Mouse (Mus musculus): ENCODE results near the gene Dzip1. TPM values are rescaled to one million over a fixed set of nuclear protein-coding genes. Genes with fewer than 3 reads are reported as not detected.

Gene Dzip1
- polyA plus RNA-seq, 1 experiment, result 5.9 TPM

DNA sequence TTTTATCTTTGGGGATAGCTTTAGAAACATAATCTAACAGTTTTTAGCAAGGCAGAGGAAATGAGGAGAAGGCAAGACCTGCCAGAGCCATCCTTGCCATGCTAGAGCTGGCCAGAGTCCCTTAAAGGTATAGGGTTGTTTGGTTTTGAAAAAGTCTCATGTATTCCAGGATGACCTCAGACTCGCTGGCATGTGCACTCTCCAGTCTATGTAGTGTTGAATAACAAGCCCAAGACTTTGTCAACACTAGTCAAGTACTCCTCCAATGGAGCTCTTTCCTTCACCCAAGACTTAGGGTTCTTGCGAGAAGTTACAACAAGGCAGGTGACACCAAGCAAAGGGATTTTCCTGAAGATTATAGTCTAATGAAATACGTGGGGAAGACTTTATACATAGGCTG, 3.3 kb upstream of the Dzip1 start:
- Histone ChIP-seq H3K4me1 (ENCODE audit: control insufficient read depth, insufficient read depth, insufficient read length) (peaks cover 27% of the 10 kb centered on the region), H3K4me3 (ENCODE audit: extremely low read depth, insufficient read depth, insufficient read length) (no peak overlapping the region), H3K27ac (ENCODE audit: insufficient read depth, low read length) (no peak overlapping the region), H3K36me3 (ENCODE audit: control insufficient read depth, insufficient read depth, low read length) (no peaks in the 10 kb centered on the region), H3K27me3 (ENCODE audit: control insufficient read depth, insufficient read depth, low read length) (peaks cover 4% of the 10 kb centered on the region; the same call in 1 of the 2 replicates)
- WGBS, result 99% methylated on average over 3 of the region's 3 CpGs
- TF ChIP-seq CTCF (IDR thresholded peaks at IDR 0.05; ENCODE audit: extremely low read depth, insufficient read depth, insufficient read length, insufficient replicate concordance) (no peak), POLR2A (IDR thresholded peaks at IDR 0.05; ENCODE audit: low read depth, low read length) (no peak)
- DNase-seq (ENCODE audit: low read depth in 1 of 2, low spot score in 2 of 2), result no peak

DNA sequence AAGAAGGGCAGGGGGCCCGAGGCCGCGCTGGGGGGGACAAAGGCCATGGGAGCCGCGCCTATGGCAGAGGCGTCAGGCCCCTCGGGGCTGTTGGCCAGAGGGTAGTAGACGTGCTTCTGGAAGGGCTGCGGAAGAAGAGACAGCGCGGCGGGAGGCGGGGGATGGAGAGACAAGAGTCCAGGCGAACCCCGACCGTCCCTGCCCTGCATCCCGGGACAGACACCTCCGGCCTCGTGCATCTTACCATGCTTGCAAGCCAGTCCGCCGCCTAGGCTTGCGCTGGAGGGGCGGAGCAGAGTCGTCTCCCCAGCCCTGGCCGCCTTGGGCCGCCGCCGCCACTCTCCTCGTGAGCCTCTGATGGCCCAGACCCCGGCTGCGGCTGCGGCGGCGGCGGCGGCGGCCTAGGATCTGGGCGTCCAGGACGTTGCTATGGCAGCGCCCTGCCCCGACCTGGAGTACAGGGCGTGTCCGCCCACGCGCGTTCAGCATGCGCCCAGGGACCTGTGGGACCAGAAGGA, 2.5 kb downstream of the Dzip1 start:
- Histone ChIP-seq H3K27me3 (ENCODE audit: control insufficient read depth, insufficient read depth, low read length) (peaks cover 13% of the 10 kb centered on the region), H3K36me3 (ENCODE audit: control insufficient read depth, insufficient read depth, low read length) (no peaks in the 10 kb centered on the region), H3K4me3 (ENCODE audit: extremely low read depth, insufficient read depth, insufficient read length) (no peak overlapping the region; the same call in 1 of the 2 replicates), H3K4me1 (ENCODE audit: control insufficient read depth, insufficient read depth, insufficient read length) (peaks cover 13% of the 10 kb centered on the region), H3K27ac (ENCODE audit: insufficient read depth, low read length) (no peak overlapping the region)
- peak in 1 of 2 experiments; percentile 13 for DNase-seq (ENCODE audit: low read depth in 1 of 2, low spot score in 2 of 2)
- WGBS, result 17% methylated on average over 46 of the region's 47 CpGs
- TF ChIP-seq CTCF (IDR thresholded peaks at IDR 0.05; ENCODE audit: extremely low read depth, insufficient read depth, insufficient read length, insufficient replicate concordance) (no peak), POLR2A (IDR thresholded peaks at IDR 0.05; ENCODE audit: low read depth, low read length) (no peak)

DNA sequence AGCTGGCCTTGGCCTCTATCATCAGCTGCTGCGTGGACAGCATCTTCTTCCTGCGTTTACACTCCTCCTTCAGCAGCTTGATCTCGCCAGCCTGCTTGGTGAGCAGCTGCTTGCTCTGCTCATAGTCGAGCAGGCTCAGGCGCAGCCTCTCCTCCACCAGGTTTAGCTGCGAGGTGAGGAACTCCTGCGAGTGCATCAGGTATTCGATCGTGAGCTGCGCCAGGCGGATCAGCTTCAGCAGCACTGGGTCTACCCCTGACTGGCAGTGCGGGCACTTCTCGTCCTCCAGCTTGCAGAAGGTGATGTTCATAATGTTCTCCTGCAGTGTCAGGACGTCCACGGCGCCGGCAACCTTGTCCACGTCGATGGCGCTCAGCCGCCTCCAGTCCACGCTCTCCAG, 3.0 kb downstream of the Dzip1 start:
- WGBS, result 58% methylated on average over 22 of the region's 22 CpGs
- TF ChIP-seq POLR2A (IDR thresholded peaks at IDR 0.05; ENCODE audit: low read depth, low read length) (no peak), CTCF (IDR thresholded peaks at IDR 0.05; ENCODE audit: extremely low read depth, insufficient read depth, insufficient read length, insufficient replicate concordance) (no peak)
- no peak for DNase-seq (ENCODE audit: low read depth in 1 of 2, low spot score in 2 of 2)
- Histone ChIP-seq H3K4me1 (ENCODE audit: control insufficient read depth, insufficient read depth, insufficient read length) (peaks cover 13% of the 10 kb centered on the region), H3K27ac (ENCODE audit: insufficient read depth, low read length) (no peak overlapping the region), H3K36me3 (ENCODE audit: control insufficient read depth, insufficient read depth, low read length) (no peaks in the 10 kb centered on the region), H3K27me3 (ENCODE audit: control insufficient read depth, insufficient read depth, low read length) (peaks cover 13% of the 10 kb centered on the region), H3K4me3 (ENCODE audit: extremely low read depth, insufficient read depth, insufficient read length) (no peak overlapping the region)

DNA sequence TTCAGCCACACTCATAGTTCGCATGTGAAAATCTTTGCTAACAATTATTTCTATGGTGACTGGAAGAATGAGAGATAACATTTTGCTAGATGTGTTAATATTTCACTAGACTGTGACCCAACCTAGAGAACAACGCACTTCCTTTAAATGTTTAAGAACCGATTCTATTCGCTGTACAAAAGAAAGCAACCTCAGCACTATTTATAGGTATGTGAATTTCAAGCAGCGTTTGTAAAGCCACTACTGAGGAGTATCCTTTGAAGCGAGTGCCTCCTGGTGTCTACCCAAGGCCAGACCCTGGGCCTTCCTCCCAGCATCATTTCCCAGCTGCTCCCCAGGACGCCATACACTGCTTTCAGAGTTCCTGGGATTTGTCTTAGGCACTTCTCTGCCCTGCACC, 4.6 kb downstream of the Dzip1 start:
- TF ChIP-seq POLR2A (IDR thresholded peaks at IDR 0.05; ENCODE audit: low read depth, low read length) (no peak), CTCF (IDR thresholded peaks at IDR 0.05; ENCODE audit: extremely low read depth, insufficient read depth, insufficient read length, insufficient replicate concordance) (no peak)
- Histone ChIP-seq H3K36me3 (ENCODE audit: control insufficient read depth, insufficient read depth, low read length) (no peaks in the 10 kb centered on the region), H3K4me3 (ENCODE audit: extremely low read depth, insufficient read depth, insufficient read length) (no peak overlapping the region), H3K27ac (ENCODE audit: insufficient read depth, low read length) (no peak overlapping the region), H3K27me3 (ENCODE audit: control insufficient read depth, insufficient read depth, low read length) (peaks cover 13% of the 10 kb centered on the region), H3K4me1 (ENCODE audit: control insufficient read depth, insufficient read depth, insufficient read length) (peaks cover 12% of the 10 kb centered on the region)
- 61% methylated on average over 7 of the region's 7 CpGs for WGBS
- DNase-seq (ENCODE audit: low read depth in 1 of 2, low spot score in 2 of 2), result no peak

DNA sequence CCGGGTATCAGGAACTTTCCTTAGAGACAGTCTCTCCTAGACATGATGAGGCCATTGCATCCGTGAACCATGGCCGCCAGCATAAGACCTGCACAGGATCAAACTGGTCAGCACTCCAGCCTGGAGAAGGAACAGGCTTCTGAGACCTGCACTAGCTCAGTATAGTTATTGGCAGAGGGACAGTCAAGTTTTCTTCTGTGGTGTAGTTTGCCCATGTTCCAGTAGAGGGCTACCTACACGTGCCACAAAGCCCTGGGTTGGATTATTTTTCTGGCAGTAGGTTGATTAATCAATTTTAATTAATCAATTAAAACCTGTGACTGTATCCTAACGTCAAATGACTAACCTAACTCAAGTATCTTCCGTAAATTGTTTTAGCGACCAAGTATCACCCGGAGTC, 6.2 kb downstream of the Dzip1 start:
- H3K27me3 ChIP-seq (ENCODE audit: control insufficient read depth, insufficient read depth, low read length), result peaks cover 9% of the 10 kb centered on the region

DNA sequence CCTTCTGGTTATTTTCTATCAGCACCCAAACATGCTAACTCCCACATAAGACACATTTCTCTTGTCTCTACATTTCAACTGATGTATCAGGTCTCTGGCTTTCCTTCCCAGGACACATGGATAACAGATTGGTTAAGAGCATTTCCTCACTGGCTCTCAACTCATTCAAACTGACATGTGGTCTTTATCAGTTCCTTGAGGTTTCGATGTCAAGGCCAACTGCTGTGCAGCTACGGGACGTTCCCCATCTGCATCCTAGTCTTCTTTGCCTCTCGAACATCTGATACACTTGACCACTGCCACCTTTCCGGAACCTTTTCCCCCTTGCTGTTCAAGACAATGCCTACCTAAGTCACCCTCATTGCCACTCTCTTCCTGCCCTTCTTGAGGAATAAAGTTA, 11.6 kb downstream of the Dzip1 start:
- Histone ChIP-seq H3K27ac (ENCODE audit: insufficient read depth, low read length) (no peak overlapping the region), H3K4me1 (ENCODE audit: control insufficient read depth, insufficient read depth, insufficient read length) (no peaks in the 10 kb centered on the region), H3K4me3 (ENCODE audit: extremely low read depth, insufficient read depth, insufficient read length) (no peak overlapping the region), H3K36me3 (ENCODE audit: control insufficient read depth, insufficient read depth, low read length) (no peaks in the 10 kb centered on the region), H3K27me3 (ENCODE audit: control insufficient read depth, insufficient read depth, low read length) (no peaks in the 10 kb centered on the region)
- no peak for DNase-seq (ENCODE audit: low read depth in 1 of 2, low spot score in 2 of 2)
- no peak for TF ChIP-seq CTCF (IDR thresholded peaks at IDR 0.05; ENCODE audit: extremely low read depth, insufficient read depth, insufficient read length, insufficient replicate concordance)
- TF ChIP-seq POLR2A (IDR thresholded peaks at IDR 0.05; ENCODE audit: low read depth, low read length), result no peak
- WGBS, result 61% methylated on average over 5 of the region's 5 CpGs

More for the DNA sequence above, 6.2 kb downstream of the Dzip1 start:
- Histone ChIP-seq H3K4me3 (ENCODE audit: extremely low read depth, insufficient read depth, insufficient read length) (no peak overlapping the region), H3K27ac (ENCODE audit: insufficient read depth, low read length) (no peak overlapping the region), H3K4me1 (ENCODE audit: control insufficient read depth, insufficient read depth, insufficient read length) (peaks cover 4% of the 10 kb centered on the region), H3K36me3 (ENCODE audit: control insufficient read depth, insufficient read depth, low read length) (no peaks in the 10 kb centered on the region)
- 65% methylated on average over 8 of the region's 8 CpGs for WGBS
- no peak for TF ChIP-seq CTCF (IDR thresholded peaks at IDR 0.05; ENCODE audit: extremely low read depth, insufficient read depth, insufficient read length, insufficient replicate concordance)
- DNase-seq (ENCODE audit: low read depth in 1 of 2, low spot score in 2 of 2), result no peak

DNA sequence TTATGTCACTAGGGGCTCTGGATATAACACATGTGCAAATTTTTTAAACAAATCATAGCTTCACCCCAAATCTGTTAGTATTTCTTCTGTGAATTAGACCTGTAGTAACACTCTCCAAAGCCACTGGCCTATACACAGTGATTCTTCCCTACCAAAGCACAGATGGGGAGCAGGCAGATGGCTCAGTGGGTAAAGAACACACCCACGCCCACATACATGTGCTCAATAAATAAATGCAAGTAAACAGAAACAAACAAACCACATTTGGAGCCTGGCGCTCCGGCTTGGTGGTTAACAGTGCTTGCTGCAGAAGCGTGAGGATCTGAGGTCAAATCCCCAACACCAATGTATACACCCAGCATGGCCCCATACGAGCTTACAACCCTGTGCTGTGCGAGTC, 13.7 kb downstream of the Dzip1 start:
- WGBS, result 92% methylated on average over 6 of the region's 6 CpGs
- no peaks in the 10 kb centered on the region for H3K27me3 ChIP-seq (ENCODE audit: control insufficient read depth, insufficient read depth, low read length)
- no peak for DNase-seq (ENCODE audit: low read depth in 1 of 2, low spot score in 2 of 2)
- H3K27ac ChIP-seq (ENCODE audit: insufficient read depth, low read length), result no peak overlapping the region
- no peaks in the 10 kb centered on the region for H3K4me1 ChIP-seq (ENCODE audit: control insufficient read depth, insufficient read depth, insufficient read length)
- H3K36me3 ChIP-seq (ENCODE audit: control insufficient read depth, insufficient read depth, low read length), result no peaks in the 10 kb centered on the region
- no peak overlapping the region for H3K4me3 ChIP-seq (ENCODE audit: extremely low read depth, insufficient read depth, insufficient read length)
- TF ChIP-seq POLR2A (IDR thresholded peaks at IDR 0.05; ENCODE audit: low read depth, low read length) (no peak), CTCF (IDR thresholded peaks at IDR 0.05; ENCODE audit: extremely low read depth, insufficient read depth, insufficient read length, insufficient replicate concordance) (no peak)
